Mouse (Mus musculus) kidney, postnatal 25 days (tissue): ENCODE data around the gene Gm12789.
"Not testable (repeated sequence)": the region's sequence is repeated elsewhere in the genome, so short reads cannot be mapped to it uniquely, and the experiment has no call there.

Experiments
- DNase-seq, 2 experiments: peaks; one replicate each; pipeline ENCODE4 v3.0.0; 2021; ENCODE audit warnings: mixed read lengths in 2 of 2

Gm12789 gene

DNA sequence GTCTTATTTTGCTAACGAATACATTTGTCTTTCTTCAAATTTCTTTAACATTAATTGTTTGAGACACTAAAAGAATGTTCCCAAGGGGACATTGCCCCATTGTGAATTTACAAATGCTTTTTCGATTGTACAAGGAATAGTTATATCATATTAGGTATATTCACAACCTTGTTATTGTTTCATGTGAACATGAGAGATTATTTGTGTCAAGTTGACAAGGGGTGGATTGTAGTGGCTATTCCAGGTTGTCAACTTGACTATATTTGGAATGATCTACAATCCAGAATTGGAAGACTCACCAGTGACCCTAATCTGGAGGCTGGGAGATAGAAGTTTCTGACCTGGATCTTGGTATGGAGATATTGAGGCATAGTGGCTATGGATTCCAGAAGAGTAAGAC, at the start of gene Gm12789:
Gene Gm12789, plus strand, starts transcription at position 301 of the 400 bp plus-strand sequence.
- DNase-seq: not testable (repeated sequence)

GRCm38 (mm10) chr4:101940107-101940506, 46.3 kb upstream of the Gm12789 start, which contains the start of gene Gm12794:
Gene Gm12794, plus strand, starts transcription at chr4:101940407.
- not testable (repeated sequence) for DNase-seq

- not testable (repeated sequence) for DNase-seq
These were observed 5.5 kb upstream of the Gm12789 start, which contains the start of gene Gm12790 for GRCm38 (mm10) chr4:101980949-101981348. Gene Gm12790, minus strand, starts transcription at chr4:101981049.

DNA sequence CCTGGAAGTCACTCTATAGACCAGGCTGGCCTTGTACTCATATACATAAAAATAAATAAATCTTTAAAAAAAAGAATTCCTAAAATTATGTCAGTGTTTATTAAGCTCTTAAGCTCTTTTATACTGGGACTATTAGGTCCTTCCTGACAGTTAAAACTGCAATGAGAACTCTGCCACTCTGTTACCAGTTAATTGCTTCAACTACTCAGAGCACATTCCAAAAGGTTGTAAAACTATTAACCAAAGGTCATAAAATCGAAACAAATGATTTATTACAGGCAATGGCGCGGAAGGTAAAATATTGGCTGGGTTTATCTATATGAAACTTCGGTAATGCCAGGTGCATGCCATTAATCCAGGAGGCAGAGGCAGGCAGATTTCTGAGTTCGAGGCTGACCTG, 748 bp upstream of the Gm12789 start:
- DNase-seq: no peak

DNA sequence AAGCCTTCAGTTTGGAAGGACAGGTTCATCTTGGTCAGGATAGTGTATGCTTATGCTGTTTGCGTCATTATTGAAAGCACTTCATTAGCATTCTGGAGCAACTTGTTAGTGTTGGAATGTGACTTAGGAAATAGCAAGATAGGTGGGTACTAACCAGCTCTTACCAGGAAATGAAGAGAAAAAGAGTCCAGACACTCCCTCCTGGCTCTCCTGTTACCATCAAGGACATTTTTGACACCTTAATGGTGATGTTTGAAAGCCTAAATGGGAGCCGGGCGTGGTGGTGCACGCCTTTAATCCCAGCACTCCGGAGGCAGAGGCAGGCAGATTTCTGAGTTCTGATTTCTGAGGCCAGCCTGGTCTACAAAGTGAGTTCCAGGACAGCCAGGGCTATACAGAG, 11.0 kb downstream of the Gm12789 start:
- DNase-seq: no peak

GRCm38 (mm10) chr4:101998267-101998922, 12.0 kb downstream of the Gm12789 start:
- DNase-seq: peak; percentile 64 to 77

GRCm38 (mm10) chr4:102026619-102027018, 40.2 kb downstream of the Gm12789 start:
- no peak for DNase-seq
